Mouse (Mus musculus) liver, embryonic 14 days (tissue): ENCODE measurements around the gene Gatd1. TPM values are rescaled to one million over a fixed set of nuclear protein-coding genes. Genes with fewer than 3 reads are reported as not detected.

Experiments
- polyA plus RNA-seq: library from polyadenylated mRNA; depleted of rRNA; stranded (reverse); fragments of >200 nt; gene quantifications from 2 replicates; pipeline ENCODE4 v1.2.3, GENCODE M21; 2012; rRNA removed

Gene Gatd1
- 12.6 and 15.1 TPM in 2 replicates for polyA plus RNA-seq

GRCm38 (mm10) chr7:141413809-141414584 is at the start of gene Gatd1:
Gatd1 (minus strand) TSS chr7:141414136.

DNA sequence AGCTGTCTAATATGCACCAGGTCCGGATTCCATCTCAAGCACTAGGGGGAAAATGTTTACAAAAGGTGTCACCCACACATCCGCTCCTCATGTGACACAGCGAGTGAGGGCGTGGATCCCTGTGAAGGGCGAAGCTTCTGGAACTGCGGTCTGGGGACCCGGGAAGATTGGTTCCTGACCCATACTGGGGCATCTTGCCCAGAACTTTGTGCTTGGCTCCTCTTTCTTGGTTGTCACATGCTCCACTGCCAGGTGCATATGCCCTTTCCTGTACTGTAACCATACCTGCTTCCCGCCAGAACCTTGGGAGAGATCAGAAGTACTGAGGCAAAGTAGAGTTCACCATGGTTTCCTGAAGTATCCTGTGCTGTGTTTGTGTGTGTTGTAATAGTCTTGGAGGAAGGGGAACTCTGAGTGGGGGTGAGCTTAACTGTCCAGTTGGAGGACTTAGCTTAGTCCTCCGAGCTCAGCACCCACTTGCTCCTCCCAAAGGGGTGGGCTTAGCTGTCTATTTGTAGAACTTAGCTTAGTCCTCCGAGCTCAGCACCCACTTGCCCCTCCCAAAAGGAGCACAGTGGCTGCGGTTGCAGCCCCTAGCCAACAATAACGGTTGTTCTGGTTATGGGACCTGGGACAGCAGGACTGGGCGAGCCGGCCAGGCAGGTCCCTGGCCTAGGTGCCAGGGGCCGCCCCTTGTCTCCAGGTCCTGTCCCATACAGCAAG is 46.6 kb upstream of the Gatd1 start, which contains the start of gene Cracr2b:
Gene Cracr2b, plus strand, starts transcription at position 704 of the 723 bp plus-strand sequence.

DNA sequence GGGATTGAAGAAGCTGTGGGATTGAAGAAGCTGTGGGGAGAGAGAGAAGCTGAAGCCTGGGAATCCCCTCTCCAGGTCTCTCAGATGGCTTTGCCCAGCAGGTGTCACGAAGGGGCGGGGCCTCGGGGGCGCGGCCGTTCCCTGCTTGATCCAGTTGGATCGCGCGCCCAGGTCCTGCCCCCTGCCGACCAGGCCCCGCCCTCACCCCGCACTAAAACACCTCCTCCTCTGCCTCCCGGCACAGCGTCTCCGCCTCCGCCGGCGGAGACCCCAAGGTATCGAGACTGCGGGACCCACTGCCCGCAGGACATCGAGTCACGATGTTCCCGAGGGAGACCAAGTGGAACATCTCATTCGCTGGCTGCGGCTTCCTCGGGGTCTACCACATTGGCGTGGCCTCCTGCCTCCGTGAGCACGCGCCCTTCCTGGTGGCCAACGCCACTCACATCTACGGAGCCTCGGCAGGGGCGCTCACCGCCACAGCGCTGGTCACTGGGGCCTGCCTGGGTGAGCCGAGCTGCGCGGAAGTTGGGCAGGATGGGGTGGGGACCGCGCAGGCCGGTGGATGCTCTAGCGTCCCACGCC is 41.1 kb upstream of the Gatd1 start, which contains the start of gene Pnpla2:
Gene Pnpla2, plus strand, starts transcription at position 232 of the 585 bp plus-strand sequence.

GRCm38 (mm10) chr7:141447110-141447991 is 33.4 kb upstream of the Gatd1 start, which contains the start of gene Rplp2:
Rplp2 (plus strand) TSS chr7:141447370.

GRCm38 (mm10) chr7:141443828-141444237 is 29.9 kb upstream of the Gatd1 start, which contains the start of gene Pidd1:
Pidd1 (minus strand) TSS chr7:141444025.

GRCm38 (mm10) chr7:141437178-141438120 is 23.5 kb upstream of the Gatd1 start, which contains the start of gene Slc25a22:
Slc25a22 (minus strand) TSS chr7:141437892.

GRCm38 (mm10) chr7:141429310-141429709 is 15.4 kb upstream of the Gatd1 start, which contains the start of gene Cend1:
Cend1 (minus strand) TSS chr7:141429491.

DNA sequence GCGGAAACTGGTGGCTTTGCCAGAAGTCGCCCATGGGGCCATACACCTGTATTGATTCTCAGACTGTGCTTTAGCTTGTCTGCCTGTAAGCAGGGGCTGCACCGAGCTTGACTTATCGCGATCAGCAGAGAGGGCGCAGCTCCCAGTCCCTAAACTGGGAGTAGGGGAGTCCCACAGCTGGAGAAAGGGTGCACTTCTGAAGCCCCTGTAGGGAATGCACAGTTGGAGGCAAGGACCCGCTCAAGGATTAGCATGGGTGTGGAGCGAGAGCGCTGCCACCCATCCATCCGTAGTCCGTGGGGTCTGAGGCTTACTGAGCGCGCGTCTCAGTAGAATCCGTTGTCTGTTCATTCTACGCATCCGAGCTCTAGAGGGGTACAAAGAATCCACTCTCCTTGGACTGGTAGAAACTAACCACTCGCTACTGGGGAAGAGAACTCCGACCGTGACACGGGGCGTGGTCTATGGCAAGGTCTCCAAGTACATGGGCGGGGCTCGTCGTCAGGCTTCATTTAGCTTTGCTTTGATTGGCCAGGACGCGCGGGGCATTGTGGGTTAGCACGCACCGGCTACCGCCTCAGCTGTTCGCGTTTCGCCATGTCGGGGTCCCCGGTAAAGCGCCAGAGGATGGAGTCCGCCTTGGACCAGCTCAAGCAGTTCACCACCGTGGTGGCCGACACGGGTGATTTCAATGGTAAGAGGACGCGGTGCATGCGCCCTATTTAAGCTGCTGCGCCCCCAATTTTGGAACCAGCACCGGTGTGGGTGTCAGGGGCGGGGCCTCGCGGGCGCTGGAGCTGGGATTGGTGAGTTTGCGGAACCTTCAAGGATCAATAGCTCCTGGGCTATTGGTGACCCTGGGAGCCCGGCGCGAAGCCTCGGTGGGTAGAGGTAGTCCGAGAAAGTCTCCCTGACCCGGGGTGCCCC is 22.0 kb downstream of the Gatd1 start, which contains the start of gene Taldo1:
Gene Taldo1, plus strand, starts transcription at position 575 of the 927 bp plus-strand sequence.

Other genes with a start within 250 kb of the Gatd1 start
- gene Rnh1, start 241.3 kb downstream of the Gatd1 start, polyA plus RNA-seq: 23.5 and 28.6 TPM in 2 replicates
- gene Hras, start 220.1 kb downstream of the Gatd1 start, polyA plus RNA-seq: 67.7 and 68.0 TPM in 2 replicates
- 13.2 and 14.8 TPM in 2 replicates for gene Lrrc56, start 220.0 kb downstream of the Gatd1 start, polyA plus RNA-seq
- 1.6 and 2.0 TPM in 2 replicates for gene Lmntd2, start 200.1 kb downstream of the Gatd1 start, polyA plus RNA-seq
- gene Rassf7, start 198.3 kb downstream of the Gatd1 start, polyA plus RNA-seq: 22.1 and 22.8 TPM in 2 replicates
- gene Phrf1, start 185.4 kb downstream of the Gatd1 start, polyA plus RNA-seq: 10.8 and 16.2 TPM in 2 replicates
- gene Irf7, start 147.7 kb downstream of the Gatd1 start, polyA plus RNA-seq: 8.3 and 11.9 TPM in 2 replicates
- 0.07 and 0.09 TPM in 2 replicates for gene Cdhr5, start 137.3 kb downstream of the Gatd1 start, polyA plus RNA-seq
- 0.23 and 0.67 TPM in 2 replicates for gene Sct, start 135.0 kb downstream of the Gatd1 start, polyA plus RNA-seq
- 0.01 TPM in 1 of 2 replicates, not detected in the other for gene Drd4, start 122.1 kb downstream of the Gatd1 start, polyA plus RNA-seq
- 7.0 and 8.4 TPM in 2 replicates for gene Deaf1, start 86.4 kb downstream of the Gatd1 start, polyA plus RNA-seq
- gene Tmem80, start 86.4 kb downstream of the Gatd1 start, polyA plus RNA-seq: 11.7 and 13.9 TPM in 2 replicates
- gene Eps8l2, start 75.3 kb downstream of the Gatd1 start, polyA plus RNA-seq: 7.1 and 8.9 TPM in 2 replicates
- 238 and 279 TPM in 2 replicates for gene Taldo1, start 21.9 kb downstream of the Gatd1 start, polyA plus RNA-seq
- gene Cend1, start 15.4 kb upstream of the Gatd1 start, polyA plus RNA-seq: 0.01 and 0.03 TPM in 2 replicates
- gene Slc25a22, start 23.8 kb upstream of the Gatd1 start, polyA plus RNA-seq: 14.6 and 20.2 TPM in 2 replicates
- gene Pidd1, start 29.9 kb upstream of the Gatd1 start, polyA plus RNA-seq: 13.8 and 16.0 TPM in 2 replicates
- 725 and 791 TPM in 2 replicates for gene Rplp2, start 33.2 kb upstream of the Gatd1 start, polyA plus RNA-seq
- 5.2 and 7.0 TPM in 2 replicates for gene Pnpla2, start 41.1 kb upstream of the Gatd1 start, polyA plus RNA-seq
- 1.7 and 2.2 TPM in 2 replicates for gene Cracr2b, start 47.0 kb upstream of the Gatd1 start, polyA plus RNA-seq
- gene Cd151, start 53.3 kb upstream of the Gatd1 start, polyA plus RNA-seq: 17.5 and 19.0 TPM in 2 replicates
- 23.0 and 24.7 TPM in 2 replicates for gene Polr2l, start 61.0 kb upstream of the Gatd1 start, polyA plus RNA-seq
- 27.0 and 34.3 TPM in 2 replicates for gene Tspan4, start 61.1 kb upstream of the Gatd1 start, polyA plus RNA-seq
- gene Chid1, start 125.7 kb upstream of the Gatd1 start, polyA plus RNA-seq: 11.4 and 12.6 TPM in 2 replicates
- 20.4 and 23.0 TPM in 2 replicates for gene Ap2a2, start 148.0 kb upstream of the Gatd1 start, polyA plus RNA-seq
- 0.96 and 1.5 TPM in 2 replicates for gene Muc6, start 241.2 kb upstream of the Gatd1 start, polyA plus RNA-seq